Mouse (Mus musculus) liver, embryonic 11.5 days (tissue): ENCODE results near the gene Nol8. TPM values are rescaled to one million over a fixed set of nuclear protein-coding genes. Genes with fewer than 3 reads are reported as not detected.
A peak's percentile ranks its signal among the peaks of the same experiment; 100 is the strongest.

Source experiments
- ATAC-seq: fragments of 200-750 bp; cut with Nextera tagmentation; replicated peaks from 2 replicates; pipeline ENCODE4 v1.8.0; 2017; ENCODE audit warnings: moderate number of reproducible peaks, mild to moderate bottlenecking, moderate TSS enrichment, moderate library complexity; ENCODE audit not compliant: low FRiP score
- DNase-seq: peaks from one replicate; pipeline ENCODE4 v3.0.0-alpha.2; 2017; ENCODE audit warnings: low spot score
- H3K27ac ChIP-seq: fragments of 300-500 bp; sonication (generic); 2 replicates; pipeline ENCODE4 v1.5.1; 2014; ENCODE audit warnings: mild to moderate bottlenecking, low read depth, low read length, control low read depth
- H3K27me3 ChIP-seq: fragments of 300-500 bp; sonication (generic); replicated peaks from 2 replicates; pipeline ENCODE4 v1.6.1; 2014; ENCODE audit warnings: low read length, mixed read lengths; ENCODE audit not compliant: control insufficient read depth, insufficient read depth
- H3K36me3 ChIP-seq: fragments of 300-500 bp; sonication (generic); 2 replicates; pipeline ENCODE4 v1.6.1; 2014; ENCODE audit warnings: mild to moderate bottlenecking, low read length, moderate library complexity, mixed read lengths; ENCODE audit not compliant: control insufficient read depth, insufficient read depth
- H3K4me1 ChIP-seq: fragments of 300-500 bp; sonication (generic); replicated peaks from 2 replicates; pipeline ENCODE4 v1.6.1; 2014; ENCODE audit warnings: low read length, mixed read lengths; ENCODE audit not compliant: control insufficient read depth, insufficient read depth
- H3K4me2 ChIP-seq: fragments of 300-500 bp; sonication (generic); 2 replicates; pipeline ENCODE4 v1.6.1; 2014; ENCODE audit warnings: mild to moderate bottlenecking, control low read depth, moderate library complexity
- H3K4me3 ChIP-seq: fragments of 300-500 bp; sonication (generic); 2 replicates; pipeline ENCODE4 v1.5.1; 2014; ENCODE audit warnings: low read depth, low read length, control low read depth
- H3K9ac ChIP-seq: fragments of 300-500 bp; sonication (generic); 2 replicates; pipeline ENCODE4 v1.6.1; 2014; ENCODE audit warnings: low read depth, low read length, control low read depth
- H3K9me3 ChIP-seq: fragments of 300-500 bp; sonication (generic); 2 replicates; pipeline ENCODE4 v1.6.1; 2016; ENCODE audit warnings: low read length, inconsistent platforms, mixed read lengths; ENCODE audit not compliant: control insufficient read depth
- WGBS: fragments of 180-500 bp; shearing (Covaris S2); extraction: QIAGEN DNeasy Blood & Tissue Kit; methylation state at CpG from one replicate; pipeline ENCODE4 v1.1.7; 2014; 5-methylcytosine and 5-hydroxymethylcytosine counted together
- polyA plus RNA-seq: library from polyadenylated mRNA; unstranded; fragments of >200 nt; fragmentation: Nextera tagmentation; extraction: Ambion mirVana; gene quantifications from 2 replicates; pipeline ENCODE4 v1.2.1, GENCODE M21; 2014

The Nol8 gene
- polyA plus RNA-seq, 1 experiment from 2014 or later = 23.6 TPM

GRCm38 (mm10) chr13:49629076-49629475, 23.8 kb upstream of the Nol8 start:
- Histone ChIP-seq H3K9me3 (no peaks in the 10 kb centered on the region), H3K36me3 (no peaks in the 10 kb centered on the region), H3K9ac (no peak overlapping the region), H3K4me1 (no peaks in the 10 kb centered on the region), H3K4me2 (no peak overlapping the region), H3K27me3 (no peaks in the 10 kb centered on the region), H3K4me3 (no peak overlapping the region), H3K27ac (no peak overlapping the region)
- DNase-seq (no peak), ATAC-seq (no peak)
- 91% methylated on average over 2 of the region's 2 CpGs for WGBS

- H3K9ac ChIP-seq = no peak overlapping the region
- peak overlapping the region; percentile 53 for H3K27ac ChIP-seq
- H3K36me3 ChIP-seq = no peaks in the 10 kb centered on the region; the same call in 1 of the 2 replicates
- H3K4me1 ChIP-seq = peaks cover 3% of the 10 kb centered on the region
- no peaks in the 10 kb centered on the region for H3K27me3 ChIP-seq
- no peaks in the 10 kb centered on the region for H3K9me3 ChIP-seq
- H3K4me2 ChIP-seq = no peak overlapping the region
- no peak for DNase-seq
- 61% methylated on average over 2 of the region's 2 CpGs for WGBS
- ATAC-seq = peak; percentile 95
- no peak overlapping the region for H3K4me3 ChIP-seq
These were observed 12.9 kb upstream of the Nol8 start for GRCm38 (mm10) chr13:49639965-49640364.

GRCm38 (mm10) chr13:49642650-49643049, 10.2 kb upstream of the Nol8 start:
- Histone ChIP-seq H3K9ac (no peak overlapping the region), H3K9me3 (no peaks in the 10 kb centered on the region), H3K27ac (no peak overlapping the region), H3K27me3 (no peaks in the 10 kb centered on the region), H3K4me2 (no peak overlapping the region), H3K36me3 (no peaks in the 10 kb centered on the region; the same call in 1 of the 2 replicates), H3K4me1 (peaks cover 3% of the 10 kb centered on the region), H3K4me3 (no peak overlapping the region)
- 86% methylated on average over 6 of the region's 6 CpGs for WGBS
- DNase-seq (no peak), ATAC-seq (no peak)

- no peak overlapping the region for H3K9ac ChIP-seq
- peaks cover 3% of the 10 kb centered on the region for H3K4me1 ChIP-seq
- no peak for DNase-seq
- no peak for ATAC-seq
- no peaks in the 10 kb centered on the region for H3K27me3 ChIP-seq
- H3K9me3 ChIP-seq = no peaks in the 10 kb centered on the region
- no peak overlapping the region for H3K4me3 ChIP-seq
- H3K4me2 ChIP-seq = no peak overlapping the region
- no peak overlapping the region for H3K27ac ChIP-seq
- H3K36me3 ChIP-seq = no peaks in the 10 kb centered on the region
These were observed 9.1 kb upstream of the Nol8 start for GRCm38 (mm10) chr13:49643669-49644362.

- Histone ChIP-seq H3K36me3 (no peaks in the 10 kb centered on the region), H3K4me2 (no peak overlapping the region), H3K27ac (no peak overlapping the region), H3K4me1 (no peaks in the 10 kb centered on the region), H3K4me3 (no peak overlapping the region), H3K9me3 (no peaks in the 10 kb centered on the region), H3K9ac (no peak overlapping the region), H3K27me3 (no peaks in the 10 kb centered on the region)
- WGBS = 79% methylated on average over 2 of the region's 2 CpGs
- no peak for DNase-seq
- no peak for ATAC-seq
These were observed 7.9 kb upstream of the Nol8 start for GRCm38 (mm10) chr13:49644731-49645529.

- ATAC-seq (no peak), DNase-seq (no peak)
- Histone ChIP-seq H3K27me3 (no peaks in the 10 kb centered on the region), H3K9me3 (no peaks in the 10 kb centered on the region), H3K4me2 (no peak overlapping the region), H3K4me3 (no peak overlapping the region), H3K9ac (no peak overlapping the region), H3K4me1 (no peaks in the 10 kb centered on the region), H3K36me3 (no peaks in the 10 kb centered on the region), H3K27ac (no peak overlapping the region)
- WGBS = 86% methylated on average over 1 of the region's 1 CpGs
These were observed 6.9 kb upstream of the Nol8 start for GRCm38 (mm10) chr13:49646019-49646418.

GRCm38 (mm10) chr13:49651136-49651535, 1.7 kb upstream of the Nol8 start:
- DNase-seq = no peak
- ATAC-seq = no peak
- 46% methylated on average over 2 of the region's 2 CpGs for WGBS
- H3K4me1 ChIP-seq = no peaks in the 10 kb centered on the region
- peak overlapping the region; percentile 63 for H3K4me2 ChIP-seq
- H3K9ac ChIP-seq = no peak overlapping the region
- H3K4me3 ChIP-seq = peak overlapping the region; percentile 86
- H3K36me3 ChIP-seq = no peaks in the 10 kb centered on the region; the same call in 1 of the 2 replicates
- H3K27ac ChIP-seq = no peak overlapping the region
- no peaks in the 10 kb centered on the region for H3K27me3 ChIP-seq
- H3K9me3 ChIP-seq = no peaks in the 10 kb centered on the region

- Histone ChIP-seq H3K27ac (peak overlapping the region; percentile 57; the same call in 1 of the 2 replicates), H3K36me3 (no peaks in the 10 kb centered on the region; the same call in 1 of the 2 replicates), H3K4me1 (no peaks in the 10 kb centered on the region), H3K9me3 (no peaks in the 10 kb centered on the region), H3K4me3 (peak overlapping the region; percentile 86), H3K9ac (peak overlapping the region; percentile 74), H3K27me3 (no peaks in the 10 kb centered on the region), H3K4me2 (peak overlapping the region; percentile 63)
- no peak for DNase-seq
- ATAC-seq = no peak
- 2% methylated on average over 4 of the region's 4 CpGs for WGBS
These were observed 1.0 kb upstream of the Nol8 start for GRCm38 (mm10) chr13:49651781-49652351.
